Mouse (Mus musculus): ENCODE data around the gene Sema4d. TPM values are rescaled to one million over a fixed set of nuclear protein-coding genes. Genes with fewer than 3 reads are reported as not detected.

Gene Sema4d
- polyA plus RNA-seq, 1 experiment = 0.56 TPM

DNA sequence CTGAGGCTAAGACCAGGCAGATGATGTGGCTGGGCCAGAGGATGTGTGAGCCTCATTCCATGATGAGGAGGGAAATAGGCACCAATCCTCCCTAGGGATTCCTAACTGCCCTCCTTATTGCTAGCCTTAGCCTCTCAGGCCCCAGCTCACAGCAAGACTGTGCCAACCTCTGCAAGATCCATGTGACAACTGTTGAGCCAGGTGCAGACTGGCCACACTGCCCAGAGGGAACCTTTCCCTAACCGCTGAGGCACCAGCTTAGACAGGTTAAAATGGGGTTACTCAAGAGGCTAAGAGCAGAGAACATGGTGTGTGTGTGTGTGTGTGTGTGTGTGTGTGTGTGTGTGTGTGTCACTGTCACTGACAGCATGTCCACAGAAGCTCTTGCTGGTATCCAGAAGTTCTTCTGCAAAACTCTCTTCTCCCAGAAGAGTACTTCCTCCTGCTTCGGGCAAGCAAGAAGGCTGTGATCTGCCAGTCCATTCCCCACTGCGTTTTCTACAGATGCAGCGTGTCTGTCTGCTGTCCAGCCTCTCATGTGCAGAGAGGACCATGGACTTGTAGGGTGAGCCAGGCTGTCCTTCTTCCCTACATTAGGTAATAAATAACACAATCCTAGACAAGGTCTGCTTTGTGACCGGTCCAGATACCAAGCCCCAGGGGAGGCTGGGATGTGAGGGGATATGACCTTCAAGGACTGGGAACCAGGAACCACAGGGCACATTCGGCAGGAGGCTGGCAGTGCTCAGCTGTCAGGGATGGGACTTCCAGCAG lies 24.8 kb upstream of the Sema4d start:
- no peak for TF ChIP-seq GATA1 (IDR thresholded peaks at IDR 0.05; ENCODE audit: low read length)
- TF ChIP-seq TAL1 (IDR thresholded peaks at IDR 0.05; ENCODE audit: low read length) = no peak
- Histone ChIP-seq H3K4me1 (ENCODE audit: control insufficient read depth) (peaks cover 12% of the 10 kb centered on the region), H3K36me3 (ENCODE audit: control insufficient read depth) (no peaks in the 10 kb centered on the region), H3K27me3 (ENCODE audit: control insufficient read depth) (no peaks in the 10 kb centered on the region), H3K4me3 (replicated peaks) (no peak overlapping the region), H3K9me3 (ENCODE audit: control insufficient read depth, low read length) (peaks cover 6% of the 10 kb centered on the region)

DNA sequence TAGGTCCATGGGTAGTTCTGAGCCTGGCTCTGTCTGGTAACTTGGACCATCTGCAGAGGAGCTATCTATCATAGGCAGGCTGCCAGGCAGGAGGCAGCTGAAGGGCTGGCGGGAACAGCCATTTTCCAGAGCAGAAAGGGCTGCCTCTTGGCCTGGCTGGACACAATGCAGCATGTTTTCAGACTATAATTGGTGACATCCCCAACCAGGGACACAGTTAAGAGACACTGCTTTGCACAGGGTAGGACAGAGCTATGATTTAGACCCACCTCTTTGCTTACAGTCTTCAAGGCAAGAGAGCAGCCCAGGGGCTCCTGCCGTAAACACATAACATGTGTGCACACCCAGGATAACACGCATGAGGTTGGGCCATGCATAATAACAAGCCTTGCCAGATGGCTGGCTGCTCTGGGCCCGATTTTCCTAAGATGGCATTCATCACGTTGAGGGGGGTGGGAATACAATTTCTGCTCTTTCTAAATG lies 23.1 kb upstream of the Sema4d start:
- Histone ChIP-seq H3K27me3 (ENCODE audit: control insufficient read depth) (no peaks in the 10 kb centered on the region), H3K4me1 (ENCODE audit: control insufficient read depth) (peaks cover 12% of the 10 kb centered on the region), H3K36me3 (ENCODE audit: control insufficient read depth) (no peaks in the 10 kb centered on the region), H3K4me3 (replicated peaks) (no peak overlapping the region), H3K9me3 (ENCODE audit: control insufficient read depth, low read length) (peaks cover 6% of the 10 kb centered on the region)
- TF ChIP-seq GATA1 (IDR thresholded peaks at IDR 0.05; ENCODE audit: low read length) (no peak), TAL1 (IDR thresholded peaks at IDR 0.05; ENCODE audit: low read length) (no peak)

- peaks cover 12% of the 10 kb centered on the region for H3K4me1 ChIP-seq (ENCODE audit: control insufficient read depth)
- no peaks in the 10 kb centered on the region for H3K36me3 ChIP-seq (ENCODE audit: control insufficient read depth)
- peaks cover 6% of the 10 kb centered on the region for H3K9me3 ChIP-seq (ENCODE audit: control insufficient read depth, low read length)
- H3K27me3 ChIP-seq (ENCODE audit: control insufficient read depth) = no peaks in the 10 kb centered on the region
- TF ChIP-seq TAL1 (IDR thresholded peaks at IDR 0.05; ENCODE audit: low read length) (no peak), GATA1 (IDR thresholded peaks at IDR 0.05; ENCODE audit: low read length) (no peak)
- H3K4me3 ChIP-seq (replicated peaks) = no peak overlapping the region
These were observed 22.4 kb upstream of the Sema4d start for GRCm38 (mm10) chr13:51815865-51816504.

GRCm38 (mm10) chr13:51814646-51815045 lies 21.1 kb upstream of the Sema4d start:
- no peak overlapping the region for H3K4me3 ChIP-seq (replicated peaks)
- no peaks in the 10 kb centered on the region for H3K27me3 ChIP-seq (ENCODE audit: control insufficient read depth)
- peaks cover 12% of the 10 kb centered on the region for H3K4me1 ChIP-seq (ENCODE audit: control insufficient read depth)
- H3K36me3 ChIP-seq (ENCODE audit: control insufficient read depth) = no peaks in the 10 kb centered on the region
- TF ChIP-seq TAL1 (IDR thresholded peaks at IDR 0.05; ENCODE audit: low read length) = no peak
- TF ChIP-seq GATA1 (IDR thresholded peaks at IDR 0.05; ENCODE audit: low read length) = no peak
- H3K9me3 ChIP-seq (ENCODE audit: control insufficient read depth, low read length) = no peaks in the 10 kb centered on the region

DNA sequence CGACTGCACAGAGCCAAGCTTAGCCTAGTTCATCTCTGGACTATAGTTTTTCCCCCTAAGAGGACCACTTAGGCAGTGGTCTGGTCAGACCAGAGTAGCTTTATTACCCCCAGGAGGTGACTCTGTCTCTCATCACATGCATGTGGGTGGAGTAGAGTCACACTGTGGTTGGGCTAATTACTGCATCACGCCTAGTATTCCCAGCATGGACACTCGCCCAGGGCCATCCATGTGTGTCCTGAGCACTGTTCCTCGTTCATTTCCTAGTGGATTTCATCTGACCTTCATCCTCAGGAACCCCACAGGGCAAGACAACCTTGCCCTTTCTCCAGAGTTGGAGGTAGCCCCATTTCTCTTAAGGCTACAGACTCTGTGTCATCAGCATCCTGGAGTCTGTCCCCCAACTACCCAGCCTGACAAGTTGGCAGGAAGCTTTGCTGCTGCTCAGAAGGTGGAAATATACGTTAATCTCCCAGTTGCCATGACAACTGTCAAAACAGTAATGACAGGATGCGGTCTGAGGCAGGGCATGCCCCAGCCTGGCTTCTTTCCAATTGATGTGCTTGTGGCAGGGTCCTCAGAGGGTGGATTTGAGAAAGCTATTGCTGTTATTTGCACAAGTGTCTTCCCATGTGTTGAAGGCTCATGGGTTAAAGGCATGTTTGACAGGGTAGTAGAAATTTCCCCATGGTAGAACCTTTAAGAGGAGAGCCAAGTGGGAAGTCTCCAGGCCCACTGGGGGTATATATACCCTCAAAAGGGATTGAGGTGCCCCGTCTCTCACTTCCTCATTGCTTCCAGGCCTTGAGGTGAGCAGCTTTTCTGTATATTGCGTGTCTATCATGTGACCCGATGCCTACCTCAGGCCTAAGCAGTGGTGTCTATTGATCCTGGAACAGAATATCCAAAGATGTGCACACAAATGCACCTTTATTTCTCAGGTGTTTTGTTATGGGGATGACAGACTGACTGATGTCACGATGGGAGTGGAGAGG lies 20.4 kb upstream of the Sema4d start:
- no peak overlapping the region for H3K4me3 ChIP-seq (replicated peaks)
- no peaks in the 10 kb centered on the region for H3K36me3 ChIP-seq (ENCODE audit: control insufficient read depth)
- H3K9me3 ChIP-seq (ENCODE audit: control insufficient read depth, low read length) = no peaks in the 10 kb centered on the region
- no peak for TF ChIP-seq GATA1 (IDR thresholded peaks at IDR 0.05; ENCODE audit: low read length)
- no peak for TF ChIP-seq TAL1 (IDR thresholded peaks at IDR 0.05; ENCODE audit: low read length)
- H3K4me1 ChIP-seq (ENCODE audit: control insufficient read depth) = peaks cover 12% of the 10 kb centered on the region
- H3K27me3 ChIP-seq (ENCODE audit: control insufficient read depth) = no peaks in the 10 kb centered on the region

DNA sequence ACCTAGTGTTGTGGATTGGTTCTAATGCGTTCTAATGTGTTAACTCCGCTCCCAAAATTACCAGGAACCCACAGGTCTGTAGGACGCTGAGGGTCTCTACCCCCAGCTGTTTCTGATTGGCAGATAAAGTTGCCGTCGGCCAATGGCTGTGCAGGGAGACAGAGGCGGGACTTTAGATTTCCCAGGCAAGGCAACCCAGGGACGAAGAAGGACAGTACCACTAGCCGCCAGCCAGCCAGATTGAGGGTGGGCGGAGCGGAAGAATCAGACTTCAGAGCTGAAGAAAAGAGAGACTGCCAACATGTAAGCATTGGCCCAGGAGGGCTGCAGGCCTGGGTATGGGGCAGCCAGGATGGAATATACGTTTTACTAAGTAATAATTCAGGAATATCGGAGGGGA lies 14.6 kb upstream of the Sema4d start:
- H3K36me3 ChIP-seq (ENCODE audit: control insufficient read depth) = no peaks in the 10 kb centered on the region
- no peak overlapping the region for H3K4me3 ChIP-seq (replicated peaks)
- H3K27me3 ChIP-seq (ENCODE audit: control insufficient read depth) = 0 out of 2 replicates have a peak, but pooled peaks cover 2% of the 10 kb centered on the region
- TF ChIP-seq GATA1 (IDR thresholded peaks at IDR 0.05; ENCODE audit: low read length) = no peak
- no peak for TF ChIP-seq TAL1 (IDR thresholded peaks at IDR 0.05; ENCODE audit: low read length)
- H3K4me1 ChIP-seq (ENCODE audit: control insufficient read depth) = no peaks in the 10 kb centered on the region
- H3K9me3 ChIP-seq (ENCODE audit: control insufficient read depth, low read length) = no peaks in the 10 kb centered on the region

- no peaks in the 10 kb centered on the region for H3K9me3 ChIP-seq (ENCODE audit: control insufficient read depth, low read length)
- H3K4me1 ChIP-seq (ENCODE audit: control insufficient read depth) = no peaks in the 10 kb centered on the region
- H3K36me3 ChIP-seq (ENCODE audit: control insufficient read depth) = no peaks in the 10 kb centered on the region
- no peak overlapping the region for H3K4me3 ChIP-seq (replicated peaks)
- TF ChIP-seq GATA1 (IDR thresholded peaks at IDR 0.05; ENCODE audit: low read length) = no peak
- no peak for TF ChIP-seq TAL1 (IDR thresholded peaks at IDR 0.05; ENCODE audit: low read length)
- 0 out of 2 replicates have a peak, but pooled peaks cover 2% of the 10 kb centered on the region for H3K27me3 ChIP-seq (ENCODE audit: control insufficient read depth)
These were observed 12.7 kb upstream of the Sema4d start for GRCm38 (mm10) chr13:51806220-51806619.

GRCm38 (mm10) chr13:51805634-51806033 lies 12.1 kb upstream of the Sema4d start:
- no peaks in the 10 kb centered on the region for H3K36me3 ChIP-seq (ENCODE audit: control insufficient read depth)
- TF ChIP-seq GATA1 (IDR thresholded peaks at IDR 0.05; ENCODE audit: low read length) = no peak
- no peak for TF ChIP-seq TAL1 (IDR thresholded peaks at IDR 0.05; ENCODE audit: low read length)
- no peaks in the 10 kb centered on the region for H3K9me3 ChIP-seq (ENCODE audit: control insufficient read depth, low read length)
- H3K27me3 ChIP-seq (ENCODE audit: control insufficient read depth) = 0 out of 2 replicates have a peak, but pooled peaks cover 2% of the 10 kb centered on the region
- peaks cover 5% of the 10 kb centered on the region; the same call in 1 of the 2 replicates for H3K4me1 ChIP-seq (ENCODE audit: control insufficient read depth)
- no peak overlapping the region for H3K4me3 ChIP-seq (replicated peaks)
